Mouse (Mus musculus) right cerebral cortex, adult 18-20 months (tissue): ENCODE measurements at regions not wholly inside any gene's neighbourhood (a gene's known extent, or its start where the extent isn't known, plus 50 kb on each side); places are given as distances from the start of the nearest gene placed in this dataset.

Experiments
- DNase-seq: peaks from one replicate; pipeline ENCODE4 v3.0.0; 2022; ENCODE audit warnings: mixed read lengths

GRCm38 (mm10) chr9:91151893-91152292, 210.3 kb upstream of the Zic4 start:
- DNase-seq, result no peak

GRCm38 (mm10) chr9:91159311-91159710, 202.9 kb upstream of the Zic4 start:
- no peak for DNase-seq

DNA sequence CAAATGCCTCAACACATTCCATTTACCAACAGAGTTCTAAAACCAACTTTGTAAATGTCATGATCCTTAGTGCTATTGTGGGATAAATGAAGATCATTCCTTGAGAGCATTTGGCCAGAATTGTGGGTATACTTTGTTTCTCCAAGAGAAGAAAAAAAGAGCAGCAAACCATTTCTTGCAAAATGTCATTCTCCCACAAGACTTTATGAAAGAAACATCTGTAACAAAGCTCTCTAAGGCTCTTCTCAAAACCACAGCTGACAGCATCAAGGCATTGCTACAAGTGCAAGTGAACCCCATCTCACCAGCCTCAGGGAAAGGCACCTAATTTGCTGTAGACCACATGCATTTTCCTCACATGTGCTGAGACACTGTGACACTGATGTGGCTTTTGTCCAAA, 194.3 kb upstream of the Zic4 start:
- no peak for DNase-seq

GRCm38 (mm10) chr9:91193221-91193620, 169.0 kb upstream of the Zic4 start:
- DNase-seq, result no peak

DNA sequence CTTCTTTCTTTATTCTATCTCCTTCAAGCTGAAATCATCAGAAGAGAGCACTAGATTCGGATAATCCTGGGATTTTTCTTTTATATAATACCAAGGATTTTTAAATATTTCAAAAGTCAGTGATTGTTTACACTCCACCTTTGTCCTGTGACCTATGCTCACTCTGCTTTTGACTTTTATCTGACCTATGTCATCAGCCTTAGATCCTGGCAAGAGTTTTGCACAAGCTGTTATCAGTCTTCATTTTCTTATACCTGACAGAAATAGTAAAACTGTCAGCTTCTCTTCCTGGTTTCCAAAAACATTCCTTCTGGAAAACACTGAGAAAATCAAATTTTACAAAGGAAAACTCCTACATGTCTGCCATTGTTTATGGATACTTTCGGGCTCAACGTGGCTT, 168.3 kb upstream of the Zic4 start:
- no peak for DNase-seq

DNA sequence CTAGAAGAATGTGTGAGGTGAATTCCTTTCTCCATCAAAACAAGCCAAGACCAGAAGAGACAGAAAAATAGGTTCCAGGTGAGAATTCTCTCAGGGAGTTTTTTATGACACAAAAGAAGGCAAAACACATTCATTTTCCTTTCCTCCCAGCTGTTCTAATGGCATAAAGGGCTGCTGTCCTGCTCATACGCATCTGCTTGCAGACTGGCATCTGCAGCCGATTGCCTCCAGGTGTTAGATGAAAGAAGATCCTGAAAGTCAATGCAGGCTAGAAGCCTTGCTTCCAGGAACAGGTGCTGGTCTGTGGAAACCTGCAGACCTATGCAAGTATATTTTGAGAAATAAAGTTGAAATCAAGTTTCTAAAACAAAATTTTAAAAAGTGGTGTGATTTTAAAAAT, 154.9 kb upstream of the Zic4 start:
- DNase-seq, result no peak

DNA sequence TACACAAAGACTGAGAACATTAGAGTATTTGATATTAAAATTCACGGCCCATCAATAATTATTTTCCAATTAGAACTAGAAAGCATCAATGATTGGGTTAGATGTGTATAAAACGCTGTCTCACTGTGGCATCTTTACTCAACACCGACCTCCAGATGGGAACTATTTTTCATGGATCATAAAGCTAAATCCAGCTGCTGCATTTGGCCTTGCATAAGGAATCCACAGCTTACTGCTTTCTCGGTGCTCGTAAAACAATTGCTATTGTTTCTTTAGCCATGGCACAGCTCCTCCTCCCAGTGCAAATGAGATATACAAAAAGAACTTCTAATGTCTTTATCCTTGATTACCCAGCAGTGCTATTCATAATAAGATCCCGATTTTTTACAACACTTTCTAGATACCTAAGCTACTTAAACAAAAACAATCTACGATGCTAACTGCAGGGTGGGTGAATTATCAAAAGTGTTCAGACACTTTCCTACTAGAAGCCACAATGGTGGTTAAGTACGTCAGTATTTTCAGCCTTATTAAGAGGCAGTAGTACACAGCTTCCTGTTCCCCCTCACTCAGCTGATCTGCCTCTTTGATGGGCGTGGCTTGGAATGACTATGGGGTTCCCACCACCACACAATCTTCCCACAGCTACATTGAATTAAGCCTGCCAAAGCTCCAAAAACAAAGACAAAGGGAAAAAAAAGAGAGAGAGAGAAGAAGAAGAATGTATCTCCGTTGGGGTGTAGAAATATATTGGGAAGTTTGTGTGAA, 134.4 kb upstream of the Zic4 start:
- no peak for DNase-seq

GRCm38 (mm10) chr9:91228525-91228924, 133.7 kb upstream of the Zic4 start:
- DNase-seq, result no peak

DNA sequence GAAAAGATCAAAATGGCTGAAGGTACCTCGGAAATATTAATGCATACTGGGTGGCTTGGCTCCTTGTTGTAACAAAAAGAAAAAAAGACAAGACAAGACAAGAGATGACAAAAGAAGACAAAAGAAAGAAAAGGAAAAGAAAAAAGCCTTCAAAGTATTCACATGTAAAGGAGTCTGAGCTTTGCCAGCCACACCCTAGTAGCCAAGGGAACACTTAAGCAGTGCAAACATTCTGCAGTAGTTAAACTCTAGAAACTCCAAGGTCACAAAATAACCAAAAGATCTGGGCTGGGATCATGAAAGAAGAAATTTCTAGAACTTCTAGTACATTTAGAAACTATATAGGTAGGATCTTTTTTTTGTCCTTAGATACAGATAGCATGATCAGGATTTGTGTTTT, 108.3 kb upstream of the Zic4 start:
- no peak for DNase-seq

DNA sequence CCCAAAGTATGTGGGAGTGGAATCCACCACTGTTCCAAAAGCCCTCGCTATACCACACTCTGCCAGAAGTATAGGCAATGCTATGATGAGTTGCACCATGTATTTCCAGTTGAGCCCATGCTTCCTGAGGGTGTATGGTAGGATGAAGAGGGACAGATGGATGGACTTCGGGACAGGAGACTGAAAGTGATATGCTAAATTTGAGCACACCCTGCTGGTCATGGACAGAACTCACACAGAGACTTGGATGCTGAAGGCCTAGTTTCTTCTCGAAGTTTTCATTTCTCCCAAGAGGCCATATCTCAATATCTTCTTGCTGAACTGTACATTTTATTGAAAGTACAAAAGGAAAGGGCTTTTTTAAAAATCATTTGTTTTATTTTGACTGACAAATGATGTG, 70.9 kb upstream of the Zic4 start:
- DNase-seq, result no peak
